Mouse (Mus musculus) intestine, embryonic 16.5 days (tissue): ENCODE results near the gene Lhfp. TPM values are rescaled to one million over a fixed set of nuclear protein-coding genes. Genes with fewer than 3 reads are reported as not detected.

Experiments used
- ATAC-seq: fragments of 200-750 bp; cut with Nextera tagmentation; 2 replicates; pipeline ENCODE4 v1.8.0; 2017; ENCODE audit warnings: moderate TSS enrichment, moderate library complexity
- H3K27ac ChIP-seq: fragments of 300-500 bp; sonication (generic); 2 replicates; pipeline ENCODE4 v1.5.1; 2014; ENCODE audit warnings: mild to moderate bottlenecking, low read length
- H3K27me3 ChIP-seq: fragments of 300-500 bp; sonication (generic); replicated peaks from 2 replicates; pipeline ENCODE4 v1.6.1; 2014; ENCODE audit warnings: low read length, control low read depth, mixed read lengths; ENCODE audit not compliant: control insufficient read depth, insufficient read depth
- H3K36me3 ChIP-seq: fragments of 300-500 bp; sonication (generic); 2 replicates; pipeline ENCODE4 v1.6.1; 2014; ENCODE audit warnings: low read length, control low read depth; ENCODE audit not compliant: control insufficient read depth, insufficient read depth
- H3K4me1 ChIP-seq: fragments of 300-500 bp; sonication (generic); 2 replicates; pipeline ENCODE4 v1.6.1; 2014; ENCODE audit warnings: low read length, control low read depth, mixed read lengths; ENCODE audit not compliant: control insufficient read depth, insufficient read depth
- H3K4me2 ChIP-seq: fragments of 300-500 bp; sonication (generic); 2 replicates; pipeline ENCODE4 v1.6.1; 2014; ENCODE audit warnings: low read depth, low read length, control low read depth
- H3K4me3 ChIP-seq: fragments of 300-500 bp; sonication (generic); 2 replicates; pipeline ENCODE4 v1.5.1; 2014; ENCODE audit warnings: mild to moderate bottlenecking, low read length
- H3K9ac ChIP-seq: fragments of 300-500 bp; sonication (generic); 2 replicates; pipeline ENCODE4 v1.6.1; 2014; ENCODE audit warnings: low read depth, low read length
- H3K9me3 ChIP-seq: fragments of 300-500 bp; sonication (generic); 2 replicates; pipeline ENCODE4 v1.6.1; 2016; ENCODE audit warnings: low read length, control low read depth; ENCODE audit not compliant: control insufficient read depth
- WGBS: fragments of 180-500 bp; shearing (Covaris S2); extraction: QIAGEN DNeasy Blood & Tissue Kit; methylation state at CpG from one replicate; pipeline ENCODE4 v1.1.7; 2014; 5-methylcytosine and 5-hydroxymethylcytosine counted together
- polyA plus RNA-seq: library from polyadenylated mRNA; unstranded; fragments of >200 nt; fragmentation: Nextera tagmentation; extraction: Ambion mirVana; gene quantifications from 2 replicates; pipeline ENCODE4 v1.2.1, GENCODE M21; 2015

Gene Lhfp
- polyA plus RNA-seq, 1 experiment from 2014 or later: 39.6 TPM

DNA sequence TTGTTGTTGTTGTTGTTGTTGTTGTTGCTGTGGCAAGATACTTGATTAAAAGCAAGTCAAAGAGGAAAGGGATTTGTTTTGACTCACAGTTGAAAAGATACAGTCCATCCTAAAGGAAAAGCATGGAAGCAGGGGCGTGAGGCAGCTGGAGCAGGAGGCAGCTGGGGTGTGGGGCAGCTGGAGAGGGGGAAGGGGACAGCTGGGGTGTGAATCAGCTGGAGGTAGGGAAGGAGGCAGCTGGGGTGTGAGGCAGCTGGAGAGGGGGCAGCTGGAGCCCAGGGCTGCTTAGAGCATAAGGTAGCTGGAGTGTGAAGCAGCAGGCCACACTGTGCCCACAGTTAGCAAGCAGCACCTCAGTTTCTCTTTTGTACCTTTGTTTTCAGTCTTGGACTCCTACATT is 110.3 kb downstream of the Lhfp start:
- Histone ChIP-seq H3K27ac (no peak overlapping the region), H3K36me3 (no peaks in the 10 kb centered on the region), H3K9ac (no peak overlapping the region), H3K4me3 (no peak overlapping the region), H3K4me1 (no peaks in the 10 kb centered on the region), H3K9me3 (no peaks in the 10 kb centered on the region), H3K27me3 (no peaks in the 10 kb centered on the region), H3K4me2 (no peak overlapping the region)
- 68% methylated on average over 1 of the region's 1 CpGs for WGBS
- no peak for ATAC-seq

DNA sequence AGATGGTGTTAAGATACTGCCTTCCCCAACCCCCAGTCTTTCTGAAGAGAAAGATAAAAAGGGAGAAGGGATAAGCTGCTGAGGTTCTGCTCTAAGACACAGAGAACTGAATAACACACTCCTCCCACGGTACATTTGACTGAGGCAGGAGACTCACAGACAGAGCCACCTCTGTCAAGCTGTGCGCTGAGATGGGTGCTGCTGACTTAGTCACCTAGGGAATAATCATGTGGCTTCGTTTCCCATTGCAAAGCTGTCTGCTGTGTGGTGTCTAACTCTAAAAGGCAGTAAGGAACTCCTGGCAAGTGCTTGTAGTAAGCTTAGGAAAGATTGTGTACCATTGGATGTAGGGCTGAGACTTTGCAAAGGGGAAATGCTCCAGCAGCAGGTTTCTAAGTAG is 120.6 kb downstream of the Lhfp start:
- no peaks in the 10 kb centered on the region for H3K9me3 ChIP-seq
- no peak overlapping the region for H3K4me3 ChIP-seq
- no peak overlapping the region for H3K27ac ChIP-seq
- no peak overlapping the region for H3K9ac ChIP-seq
- no peaks in the 10 kb centered on the region for H3K27me3 ChIP-seq
- no peak for ATAC-seq
- H3K36me3 ChIP-seq: no peaks in the 10 kb centered on the region
- 87% methylated on average over 3 of the region's 3 CpGs for WGBS
- H3K4me1 ChIP-seq: no peaks in the 10 kb centered on the region
- H3K4me2 ChIP-seq: no peak overlapping the region

DNA sequence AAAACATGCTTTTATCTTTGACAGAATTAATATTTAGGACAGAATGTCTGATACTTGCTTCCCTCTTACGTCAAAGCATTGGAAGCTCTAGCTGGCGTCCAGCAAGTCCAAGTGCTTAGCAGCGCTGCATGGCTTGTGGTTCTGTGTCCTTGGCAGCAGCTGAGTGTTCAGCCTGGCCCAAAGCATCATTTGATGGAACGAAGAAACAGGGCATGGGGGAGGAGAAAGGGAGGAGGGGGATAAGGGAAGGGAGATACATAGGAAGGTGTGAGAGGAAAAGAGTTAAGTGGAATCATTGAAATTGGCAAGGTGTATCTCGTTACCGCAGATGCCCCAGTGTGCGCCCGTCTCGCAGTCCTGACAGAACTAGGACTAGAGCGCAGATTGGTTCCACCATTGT is 124.0 kb downstream of the Lhfp start:
- no peaks in the 10 kb centered on the region for H3K9me3 ChIP-seq
- H3K27ac ChIP-seq: no peak overlapping the region
- no peak for ATAC-seq
- WGBS: 84% methylated on average over 10 of the region's 10 CpGs
- no peak overlapping the region for H3K4me2 ChIP-seq
- no peak overlapping the region for H3K4me3 ChIP-seq
- no peak overlapping the region for H3K9ac ChIP-seq
- H3K36me3 ChIP-seq: no peaks in the 10 kb centered on the region
- H3K27me3 ChIP-seq: no peaks in the 10 kb centered on the region
- H3K4me1 ChIP-seq: no peaks in the 10 kb centered on the region

GRCm38 (mm10) chr3:53166001-53166400 is 124.7 kb downstream of the Lhfp start:
- ATAC-seq: no peak
- WGBS: 34% methylated on average over 8 of the region's 8 CpGs
- no peaks in the 10 kb centered on the region for H3K36me3 ChIP-seq

GRCm38 (mm10) chr3:53169486-53169885 is 128.2 kb downstream of the Lhfp start:
- Histone ChIP-seq H3K4me3 (no peak overlapping the region), H3K4me2 (no peak overlapping the region), H3K9me3 (no peaks in the 10 kb centered on the region), H3K27me3 (no peaks in the 10 kb centered on the region), H3K36me3 (no peaks in the 10 kb centered on the region), H3K4me1 (no peaks in the 10 kb centered on the region), H3K9ac (no peak overlapping the region), H3K27ac (no peak overlapping the region)
- WGBS: 82% methylated on average over 3 of the region's 3 CpGs
- no peak for ATAC-seq

More at GRCm38 (mm10) chr3:53166001-53166400, 124.7 kb downstream of the Lhfp start:
- no peak overlapping the region for H3K4me2 ChIP-seq
- no peaks in the 10 kb centered on the region for H3K4me1 ChIP-seq
- no peaks in the 10 kb centered on the region for H3K27me3 ChIP-seq
- no peak overlapping the region for H3K27ac ChIP-seq
- H3K4me3 ChIP-seq: no peak overlapping the region
- no peak overlapping the region for H3K9ac ChIP-seq
- H3K9me3 ChIP-seq: no peaks in the 10 kb centered on the region

GRCm38 (mm10) chr3:53173310-53174063 is 132.2 kb downstream of the Lhfp start:
- H3K27me3 ChIP-seq: no peaks in the 10 kb centered on the region
- H3K4me3 ChIP-seq: no peak overlapping the region
- H3K9me3 ChIP-seq: no peaks in the 10 kb centered on the region
- WGBS: 89% methylated on average over 10 of the region's 10 CpGs
- H3K4me2 ChIP-seq: no peak overlapping the region
- no peaks in the 10 kb centered on the region for H3K4me1 ChIP-seq
- no peaks in the 10 kb centered on the region for H3K36me3 ChIP-seq
- no peak overlapping the region for H3K9ac ChIP-seq
- H3K27ac ChIP-seq: no peak overlapping the region
- no peak for ATAC-seq

DNA sequence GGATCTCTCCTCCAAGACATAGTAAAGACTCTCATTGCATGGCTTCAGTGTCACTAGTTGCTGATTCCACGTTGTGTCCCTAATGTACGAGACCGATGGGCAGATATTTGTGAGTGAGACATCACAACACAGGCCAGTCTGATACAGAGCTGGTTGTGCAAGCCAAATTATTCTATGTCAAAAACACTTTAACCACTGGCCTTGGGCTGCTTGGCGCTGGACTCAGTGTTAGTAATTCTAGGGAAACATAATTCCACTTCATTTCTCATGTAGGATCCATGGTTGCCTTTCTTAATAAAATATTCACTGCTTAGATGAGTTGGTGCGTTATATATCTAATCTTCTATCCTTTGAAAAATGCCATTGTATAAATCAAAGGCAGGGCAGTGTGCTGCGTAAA is 138.6 kb downstream of the Lhfp start:
- H3K36me3 ChIP-seq: no peaks in the 10 kb centered on the region
- no peak overlapping the region for H3K4me3 ChIP-seq
- H3K27ac ChIP-seq: no peak overlapping the region
- H3K9me3 ChIP-seq: no peaks in the 10 kb centered on the region
- no peak overlapping the region for H3K4me2 ChIP-seq
- 79% methylated on average over 6 of the region's 6 CpGs for WGBS
- ATAC-seq: no peak
- H3K27me3 ChIP-seq: no peaks in the 10 kb centered on the region
- H3K9ac ChIP-seq: no peak overlapping the region
- no peaks in the 10 kb centered on the region for H3K4me1 ChIP-seq

DNA sequence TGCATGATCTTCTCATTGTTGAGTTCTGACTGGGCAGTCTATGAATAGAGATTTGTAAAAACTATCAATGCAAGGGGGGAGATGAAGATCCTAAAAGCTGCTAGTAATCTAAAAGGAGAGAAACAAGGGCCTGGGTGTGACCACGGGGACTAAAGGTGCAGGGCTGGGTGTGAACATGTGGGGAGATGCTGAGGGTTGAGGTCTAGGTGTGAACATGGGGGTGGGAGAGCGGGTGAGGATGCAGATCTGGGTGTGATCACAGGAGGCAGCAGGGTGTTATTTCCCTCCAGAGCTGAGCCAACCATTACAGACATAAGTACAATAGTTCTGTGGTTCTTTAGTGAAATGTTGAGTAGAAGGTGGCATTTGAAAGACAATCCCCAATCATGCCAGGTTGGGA is 144.1 kb downstream of the Lhfp start:
- H3K27me3 ChIP-seq: no peaks in the 10 kb centered on the region
- no peaks in the 10 kb centered on the region for H3K4me1 ChIP-seq
- no peaks in the 10 kb centered on the region for H3K9me3 ChIP-seq
- no peak overlapping the region for H3K9ac ChIP-seq
- ATAC-seq: no peak
- H3K4me2 ChIP-seq: no peak overlapping the region
- no peak overlapping the region for H3K4me3 ChIP-seq
- H3K36me3 ChIP-seq: no peaks in the 10 kb centered on the region
- WGBS: 84% methylated on average over 2 of the region's 2 CpGs
- no peak overlapping the region for H3K27ac ChIP-seq

DNA sequence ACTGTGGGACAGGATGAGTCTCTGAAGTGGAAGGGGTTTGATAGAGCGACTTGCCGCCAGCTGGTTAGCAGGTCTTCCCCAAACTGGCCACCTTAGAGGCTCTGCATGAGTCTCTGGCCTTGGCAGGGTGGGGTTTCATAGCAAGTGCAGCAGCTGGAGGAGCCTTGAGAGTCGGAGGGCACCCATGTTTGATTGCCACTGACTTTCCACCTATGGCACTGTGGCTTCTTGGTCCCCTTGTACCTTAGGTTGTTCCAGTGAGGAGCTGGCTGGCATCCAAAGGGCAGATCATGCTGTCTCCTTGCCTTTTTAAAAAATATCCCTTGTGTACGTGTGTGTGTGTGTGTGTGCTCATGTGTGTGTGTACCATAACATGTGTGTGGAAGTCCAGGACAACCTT is 152.1 kb downstream of the Lhfp start:
- Histone ChIP-seq H3K4me3 (no peak overlapping the region), H3K27ac (no peak overlapping the region), H3K4me1 (no peaks in the 10 kb centered on the region), H3K36me3 (no peaks in the 10 kb centered on the region), H3K9me3 (no peaks in the 10 kb centered on the region), H3K27me3 (no peaks in the 10 kb centered on the region), H3K9ac (no peak overlapping the region), H3K4me2 (no peak overlapping the region)
- ATAC-seq: no peak
- WGBS: 86% methylated on average over 4 of the region's 4 CpGs

DNA sequence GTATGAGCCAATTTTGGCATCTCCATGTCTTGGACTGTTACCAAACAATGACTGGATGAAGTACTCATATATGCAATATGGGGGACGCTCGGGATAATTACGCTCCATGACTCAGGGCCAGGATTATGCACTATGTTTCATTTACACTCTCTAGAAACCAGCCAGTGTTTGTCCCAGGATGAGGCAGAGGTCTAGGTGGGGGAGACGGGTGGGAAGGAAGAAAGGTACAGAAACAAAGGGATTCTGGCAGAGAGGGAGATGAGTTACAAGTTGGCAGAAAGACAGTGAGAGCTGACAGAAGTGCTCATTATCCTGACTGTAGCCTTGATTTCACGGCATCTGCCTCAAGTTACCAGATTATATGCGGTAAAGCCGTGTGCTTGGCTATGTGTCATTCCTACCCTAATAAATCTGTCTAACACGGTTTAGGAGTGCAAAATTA is 154.4 kb downstream of the Lhfp start:
- Histone ChIP-seq H3K27me3 (no peaks in the 10 kb centered on the region), H3K27ac (no peak overlapping the region), H3K4me1 (no peaks in the 10 kb centered on the region), H3K9me3 (no peaks in the 10 kb centered on the region), H3K36me3 (no peaks in the 10 kb centered on the region), H3K4me3 (no peak overlapping the region), H3K9ac (no peak overlapping the region), H3K4me2 (no peak overlapping the region)
- 73% methylated on average over 8 of the region's 8 CpGs for WGBS
- no peak for ATAC-seq
